Mouse (Mus musculus): ENCODE results near the gene Ankrd28. TPM values are rescaled to one million over a fixed set of nuclear protein-coding genes. Genes with fewer than 3 reads are reported as not detected.

The Ankrd28 gene
- polyA plus RNA-seq, 1 experiment from 2014 or later = 10.2 TPM

DNA sequence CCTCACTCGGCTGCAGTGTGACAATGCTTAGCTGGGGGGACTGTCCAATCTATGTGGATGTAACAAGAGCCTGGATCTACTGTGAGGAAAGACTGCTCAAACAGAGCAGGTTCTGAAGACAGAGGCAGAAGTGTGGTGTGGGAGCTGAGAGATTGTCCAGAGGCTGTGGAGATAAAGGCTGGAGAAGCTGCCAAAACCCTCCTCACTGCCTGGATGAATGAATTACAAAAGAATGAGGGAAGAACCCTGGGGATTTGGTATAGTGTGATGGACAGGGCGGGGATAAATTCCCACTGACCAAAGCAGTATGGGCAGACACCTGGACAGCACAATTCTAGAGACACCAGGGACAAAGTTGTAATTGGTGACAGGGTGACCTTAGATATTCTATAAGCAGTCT lies 26.7 kb downstream of the Ankrd28 start:
- Histone ChIP-seq H3K9ac (ENCODE audit: low read length) (no peak overlapping the region), H3K36me3 (ENCODE audit: control insufficient read depth, insufficient read depth, low read length) (no peaks in the 10 kb centered on the region), H3K4me3 (ENCODE audit: low read depth, low read length) (no peak overlapping the region), H3K9me3 (ENCODE audit: control insufficient read depth, low read length) (no peaks in the 10 kb centered on the region), H3K4me2 (ENCODE audit: low read depth, severe bottlenecking) (no peak overlapping the region), H3K27me3 (ENCODE audit: control insufficient read depth, insufficient read depth, low read length) (no peaks in the 10 kb centered on the region), H3K4me1 (ENCODE audit: control insufficient read depth, insufficient read depth, low read length) (no peaks in the 10 kb centered on the region), H3K27ac (replicated peaks; ENCODE audit: low read depth, low read length) (no peak overlapping the region)
- ATAC-seq (ENCODE audit: insufficient number of reproducible peaks, low FRiP score, low TSS enrichment, low read depth) = no peak
- 57% methylated on average over 2 of the region's 2 CpGs for WGBS
- DNase-seq (ENCODE audit: low spot score) = no peak

GRCm38 (mm10) chr14:31800976-31801375 lies 29.5 kb downstream of the Ankrd28 start:
- no peaks in the 10 kb centered on the region for H3K36me3 ChIP-seq (ENCODE audit: control insufficient read depth, insufficient read depth, low read length)
- H3K27me3 ChIP-seq (ENCODE audit: control insufficient read depth, insufficient read depth, low read length) = no peaks in the 10 kb centered on the region
- no peak overlapping the region for H3K4me3 ChIP-seq (ENCODE audit: low read depth, low read length)
- H3K4me1 ChIP-seq (ENCODE audit: control insufficient read depth, insufficient read depth, low read length) = no peaks in the 10 kb centered on the region
- no peak overlapping the region for H3K27ac ChIP-seq (replicated peaks; ENCODE audit: low read depth, low read length)
- H3K9ac ChIP-seq (ENCODE audit: low read length) = no peak overlapping the region
- ATAC-seq (ENCODE audit: insufficient number of reproducible peaks, low FRiP score, low TSS enrichment, low read depth) (no peak), DNase-seq (ENCODE audit: low spot score) (no peak)
- 89% methylated on average over 7 of the region's 7 CpGs for whole genome bisulfite sequencing
- H3K4me2 ChIP-seq (ENCODE audit: low read depth, severe bottlenecking) = no peak overlapping the region
- H3K9me3 ChIP-seq (ENCODE audit: control insufficient read depth, low read length) = no peaks in the 10 kb centered on the region

DNA sequence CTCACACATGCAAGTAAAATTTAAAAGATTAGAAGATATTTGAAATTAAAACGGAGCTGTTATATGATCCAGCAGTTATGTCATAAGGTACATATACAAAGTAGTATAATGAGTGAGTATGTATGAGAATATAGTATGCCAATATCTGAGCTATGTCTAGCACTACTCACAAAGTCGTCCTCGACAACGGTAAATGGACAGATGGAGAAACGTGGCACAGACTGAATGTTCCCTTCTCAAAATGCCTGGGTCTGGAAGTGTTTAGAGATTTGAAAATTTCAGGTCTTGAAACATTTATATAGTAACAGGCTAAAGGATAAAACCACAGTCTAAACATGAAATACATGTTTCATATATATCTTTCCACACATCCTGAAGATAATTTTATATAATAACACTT lies 30.0 kb downstream of the Ankrd28 start:
- DNase-seq (ENCODE audit: low spot score) = no peak

GRCm38 (mm10) chr14:31798937-31799336 lies 31.5 kb downstream of the Ankrd28 start:
- ATAC-seq (ENCODE audit: insufficient number of reproducible peaks, low FRiP score, low TSS enrichment, low read depth) = no peak
- Histone ChIP-seq H3K27me3 (ENCODE audit: control insufficient read depth, insufficient read depth, low read length) (no peaks in the 10 kb centered on the region), H3K9me3 (ENCODE audit: control insufficient read depth, low read length) (no peaks in the 10 kb centered on the region), H3K27ac (replicated peaks; ENCODE audit: low read depth, low read length) (no peak overlapping the region), H3K9ac (ENCODE audit: low read length) (no peak overlapping the region), H3K4me3 (ENCODE audit: low read depth, low read length) (no peak overlapping the region), H3K4me2 (ENCODE audit: low read depth, severe bottlenecking) (no peak overlapping the region), H3K36me3 (ENCODE audit: control insufficient read depth, insufficient read depth, low read length) (no peaks in the 10 kb centered on the region), H3K4me1 (ENCODE audit: control insufficient read depth, insufficient read depth, low read length) (no peaks in the 10 kb centered on the region)
- DNase-seq (ENCODE audit: low spot score) = no peak
- WGBS = 77% methylated on average over 10 of the region's 10 CpGs

More for the DNA sequence above, 30.0 kb downstream of the Ankrd28 start:
- WGBS = 82% methylated on average over 5 of the region's 5 CpGs
- Histone ChIP-seq H3K9ac (ENCODE audit: low read length) (no peak overlapping the region), H3K4me3 (ENCODE audit: low read depth, low read length) (no peak overlapping the region), H3K27me3 (ENCODE audit: control insufficient read depth, insufficient read depth, low read length) (no peaks in the 10 kb centered on the region), H3K4me1 (ENCODE audit: control insufficient read depth, insufficient read depth, low read length) (no peaks in the 10 kb centered on the region), H3K36me3 (ENCODE audit: control insufficient read depth, insufficient read depth, low read length) (no peaks in the 10 kb centered on the region), H3K4me2 (ENCODE audit: low read depth, severe bottlenecking) (no peak overlapping the region), H3K27ac (replicated peaks; ENCODE audit: low read depth, low read length) (no peak overlapping the region), H3K9me3 (ENCODE audit: control insufficient read depth, low read length) (no peaks in the 10 kb centered on the region)
- no peak for ATAC-seq (ENCODE audit: insufficient number of reproducible peaks, low FRiP score, low TSS enrichment, low read depth)

GRCm38 (mm10) chr14:31795535-31795934 lies 34.9 kb downstream of the Ankrd28 start:
- H3K27me3 ChIP-seq (ENCODE audit: control insufficient read depth, insufficient read depth, low read length) = no peaks in the 10 kb centered on the region
- no peaks in the 10 kb centered on the region for H3K36me3 ChIP-seq (ENCODE audit: control insufficient read depth, insufficient read depth, low read length)
- no peaks in the 10 kb centered on the region for H3K9me3 ChIP-seq (ENCODE audit: control insufficient read depth, low read length)
- DNase-seq (ENCODE audit: low spot score) = no peak
- H3K27ac ChIP-seq (replicated peaks; ENCODE audit: low read depth, low read length) = no peak overlapping the region
- H3K4me3 ChIP-seq (ENCODE audit: low read depth, low read length) = no peak overlapping the region
- no peaks in the 10 kb centered on the region for H3K4me1 ChIP-seq (ENCODE audit: control insufficient read depth, insufficient read depth, low read length)
- H3K4me2 ChIP-seq (ENCODE audit: low read depth, severe bottlenecking) = no peak overlapping the region
- WGBS = 60% methylated on average over 1 of the region's 1 CpGs
- ATAC-seq (ENCODE audit: insufficient number of reproducible peaks, low FRiP score, low TSS enrichment, low read depth) = no peak
- no peak overlapping the region for H3K9ac ChIP-seq (ENCODE audit: low read length)

- no peaks in the 10 kb centered on the region for H3K36me3 ChIP-seq (ENCODE audit: control insufficient read depth, insufficient read depth, low read length)
- H3K4me3 ChIP-seq (ENCODE audit: low read depth, low read length) = no peak overlapping the region
- no peaks in the 10 kb centered on the region for H3K27me3 ChIP-seq (ENCODE audit: control insufficient read depth, insufficient read depth, low read length)
- no peak overlapping the region for H3K9ac ChIP-seq (ENCODE audit: low read length)
- ATAC-seq (ENCODE audit: insufficient number of reproducible peaks, low FRiP score, low TSS enrichment, low read depth) = no peak
- WGBS = 46% methylated on average over 1 of the region's 1 CpGs
- no peaks in the 10 kb centered on the region for H3K4me1 ChIP-seq (ENCODE audit: control insufficient read depth, insufficient read depth, low read length)
- no peak overlapping the region for H3K27ac ChIP-seq (replicated peaks; ENCODE audit: low read depth, low read length)
- no peaks in the 10 kb centered on the region for H3K9me3 ChIP-seq (ENCODE audit: control insufficient read depth, low read length)
- no peak for DNase-seq (ENCODE audit: low spot score)
- H3K4me2 ChIP-seq (ENCODE audit: low read depth, severe bottlenecking) = no peak overlapping the region
These were observed 35.7 kb downstream of the Ankrd28 start for GRCm38 (mm10) chr14:31794776-31795126.

DNA sequence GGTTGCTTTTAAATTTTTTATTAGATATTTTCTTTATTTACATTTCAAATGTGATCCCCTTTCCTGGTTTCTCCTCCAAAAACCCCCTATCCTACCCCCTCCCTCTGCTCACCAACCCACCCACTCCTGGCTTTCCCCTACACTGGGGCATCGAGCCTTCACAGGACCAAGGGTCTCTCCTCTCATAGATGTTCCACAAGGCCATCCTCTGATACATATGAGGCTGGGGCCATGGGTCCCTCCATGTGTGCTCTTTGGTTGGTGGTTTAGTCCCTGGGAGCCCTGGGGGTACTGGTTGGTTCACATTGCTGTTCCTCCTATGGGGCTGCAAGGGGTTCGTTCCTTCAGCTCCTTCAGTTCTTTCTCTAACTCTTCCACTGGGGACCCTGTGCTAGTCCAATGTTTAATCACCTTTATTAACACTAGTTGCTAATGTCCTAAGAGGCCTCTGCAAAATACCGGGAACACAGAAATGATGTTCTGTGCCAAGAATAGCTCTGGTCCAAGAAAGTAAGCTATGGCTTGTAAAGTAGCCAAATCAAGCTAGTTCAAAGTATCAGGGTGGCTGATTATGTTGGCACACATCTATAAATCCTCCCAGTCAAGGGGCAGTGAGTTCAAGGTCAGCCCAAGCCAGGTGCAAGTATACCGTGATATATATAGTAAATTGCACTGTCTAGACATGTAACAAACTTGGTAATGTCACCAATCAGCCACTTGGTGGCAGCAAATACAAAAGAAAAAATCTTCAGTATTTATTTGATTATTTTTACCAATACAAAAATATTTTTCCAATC lies 36.3 kb downstream of the Ankrd28 start:
- DNase-seq (ENCODE audit: low spot score) (peak; percentile 33), ATAC-seq (ENCODE audit: insufficient number of reproducible peaks, low FRiP score, low TSS enrichment, low read depth) (peak; percentile 80)
- H3K9ac ChIP-seq (ENCODE audit: low read length) = no peak overlapping the region
- H3K4me2 ChIP-seq (ENCODE audit: low read depth, severe bottlenecking) = no peak overlapping the region
- 71% methylated on average over 4 of the region's 4 CpGs for WGBS
- H3K27ac ChIP-seq (replicated peaks; ENCODE audit: low read depth, low read length) = no peak overlapping the region
- no peak overlapping the region for H3K4me3 ChIP-seq (ENCODE audit: low read depth, low read length)
- no peaks in the 10 kb centered on the region for H3K4me1 ChIP-seq (ENCODE audit: control insufficient read depth, insufficient read depth, low read length)
- H3K9me3 ChIP-seq (ENCODE audit: control insufficient read depth, low read length) = no peaks in the 10 kb centered on the region
- no peaks in the 10 kb centered on the region for H3K27me3 ChIP-seq (ENCODE audit: control insufficient read depth, insufficient read depth, low read length)
- no peaks in the 10 kb centered on the region for H3K36me3 ChIP-seq (ENCODE audit: control insufficient read depth, insufficient read depth, low read length)

DNA sequence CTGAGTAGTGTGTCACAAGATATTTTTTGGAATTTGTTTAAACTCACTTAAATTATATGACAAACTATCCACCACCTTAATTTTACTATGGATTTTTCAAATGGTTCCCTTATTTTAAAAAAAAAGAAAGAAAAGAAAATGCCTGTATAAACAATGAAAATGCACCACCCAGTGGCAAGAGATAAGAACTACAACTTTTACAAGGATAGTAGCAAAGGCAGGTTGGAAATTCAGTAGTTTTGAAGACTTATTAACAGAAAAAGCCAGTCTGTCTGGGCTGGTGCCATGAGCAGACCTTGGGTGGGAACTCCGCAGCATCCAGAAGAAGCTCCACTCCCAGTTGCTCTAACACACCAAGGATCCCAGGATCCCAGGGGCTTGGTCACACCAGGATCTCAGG lies 39.7 kb downstream of the Ankrd28 start:
- H3K27me3 ChIP-seq (ENCODE audit: control insufficient read depth, insufficient read depth, low read length) = no peaks in the 10 kb centered on the region
- ATAC-seq (ENCODE audit: insufficient number of reproducible peaks, low FRiP score, low TSS enrichment, low read depth) (no peak), DNase-seq (ENCODE audit: low spot score) (no peak)
- H3K36me3 ChIP-seq (ENCODE audit: control insufficient read depth, insufficient read depth, low read length) = no peaks in the 10 kb centered on the region
- no peak overlapping the region for H3K27ac ChIP-seq (replicated peaks; ENCODE audit: low read depth, low read length)
- no peak overlapping the region for H3K4me3 ChIP-seq (ENCODE audit: low read depth, low read length)
- H3K9me3 ChIP-seq (ENCODE audit: control insufficient read depth, low read length) = no peaks in the 10 kb centered on the region
- no peaks in the 10 kb centered on the region for H3K4me1 ChIP-seq (ENCODE audit: control insufficient read depth, insufficient read depth, low read length)
- 59% methylated on average over 1 of the region's 1 CpGs for WGBS
- no peak overlapping the region for H3K9ac ChIP-seq (ENCODE audit: low read length)
- H3K4me2 ChIP-seq (ENCODE audit: low read depth, severe bottlenecking) = no peak overlapping the region

DNA sequence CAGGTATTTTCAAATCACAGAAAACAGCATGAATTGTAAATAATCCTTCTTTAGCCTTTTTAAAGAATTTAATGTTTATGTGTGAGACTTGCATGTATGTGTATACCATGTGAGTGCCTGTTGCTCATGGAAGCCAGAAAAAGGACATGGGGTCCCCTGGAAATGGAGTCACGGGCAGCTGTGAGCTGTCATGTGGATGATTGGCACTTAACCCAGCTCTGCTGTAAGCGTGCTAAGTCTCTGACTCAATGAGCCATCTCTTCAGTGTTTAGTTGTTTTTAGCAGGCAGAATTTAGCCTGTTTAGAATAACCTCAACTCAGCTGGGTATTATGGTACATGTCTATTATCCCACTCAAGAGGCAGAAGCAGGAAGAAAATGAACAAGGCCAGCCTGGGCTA lies 43.5 kb downstream of the Ankrd28 start:
- no peak overlapping the region for H3K4me3 ChIP-seq (ENCODE audit: low read depth, low read length)
- H3K36me3 ChIP-seq (ENCODE audit: control insufficient read depth, insufficient read depth, low read length) = no peaks in the 10 kb centered on the region
- no peaks in the 10 kb centered on the region for H3K9me3 ChIP-seq (ENCODE audit: control insufficient read depth, low read length)
- no peaks in the 10 kb centered on the region for H3K27me3 ChIP-seq (ENCODE audit: control insufficient read depth, insufficient read depth, low read length)
- no peak for DNase-seq (ENCODE audit: low spot score)
- 80% methylated on average over 2 of the region's 2 CpGs for WGBS
- no peak overlapping the region for H3K27ac ChIP-seq (replicated peaks; ENCODE audit: low read depth, low read length)
- H3K4me2 ChIP-seq (ENCODE audit: low read depth, severe bottlenecking) = no peak overlapping the region
- H3K4me1 ChIP-seq (ENCODE audit: control insufficient read depth, insufficient read depth, low read length) = peaks cover 4% of the 10 kb centered on the region
- no peak for ATAC-seq (ENCODE audit: insufficient number of reproducible peaks, low FRiP score, low TSS enrichment, low read depth)
- no peak overlapping the region for H3K9ac ChIP-seq (ENCODE audit: low read length)
